ENCODE assay signal across 8 mouse cellular contexts in the genomic region with DNA sequence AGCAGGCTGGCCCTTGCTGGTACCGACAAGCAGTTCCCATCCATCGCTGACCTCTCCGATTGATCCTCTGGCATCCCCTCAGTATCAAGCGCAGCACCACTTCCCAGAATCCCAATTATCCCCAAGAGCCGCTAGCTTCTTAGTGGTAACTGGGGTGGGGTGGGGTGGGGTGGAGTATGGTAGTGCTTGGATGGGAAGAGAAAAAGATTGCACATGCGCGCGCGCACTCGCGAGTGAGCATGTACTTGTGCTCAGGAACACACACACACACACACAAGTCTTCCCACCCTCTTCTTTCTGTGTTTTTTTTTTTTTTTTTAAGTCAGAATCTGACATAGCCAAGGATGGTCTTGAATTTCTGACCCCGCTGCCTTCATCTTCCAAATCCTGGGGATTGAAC. TPM values are rescaled to one million over a fixed set of nuclear protein-coding genes. Genes with fewer than 3 reads are reported as not detected.
DNase-seq lines count a peak whose midpoint lies in the region; ATAC-seq lines count a peak whose summit lies in the region.

No protein-coding gene starts in this region.

- peak overlapping the region; percentile 69 for H3K4me2 ChIP-seq in kidney, embryonic 15.5 days
- H3K4me2 ChIP-seq in hindbrain, embryonic 16.5 days (ENCODE audit: low read length): peak overlapping the region; percentile 61
- H3K4me2 ChIP-seq in midbrain, embryonic 15.5 days: peak overlapping the region; percentile 61

- H3K9ac ChIP-seq in kidney, embryonic 15.5 days: peak overlapping the region; percentile 38
- peak overlapping the region; percentile 60 for H3K9ac ChIP-seq in hindbrain, embryonic 16.5 days (ENCODE audit: low read depth, low read length)
- H3K9ac ChIP-seq in midbrain, embryonic 15.5 days: peak overlapping the region; percentile 46

- no peak overlapping the region for H3K27ac ChIP-seq in kidney, embryonic 15.5 days
- H3K27ac ChIP-seq in hindbrain, embryonic 16.5 days (ENCODE audit: low read depth, low read length): no peak overlapping the region
- H3K27ac ChIP-seq in midbrain, embryonic 15.5 days: no peak overlapping the region

- no peaks in the 10 kb centered on the region; the same call in 1 of the 2 replicates for H3K27me3 ChIP-seq in kidney, embryonic 15.5 days
- no peaks in the 10 kb centered on the region for H3K27me3 ChIP-seq in hindbrain, embryonic 16.5 days (replicated peaks; ENCODE audit: control insufficient read depth, insufficient read depth, low read length)
- no peaks in the 10 kb centered on the region for H3K27me3 ChIP-seq in midbrain, embryonic 15.5 days (replicated peaks)

- WGBS in kidney, embryonic 15.5 days: 56% methylated on average over 12 of the region's 12 CpGs
- 49% methylated on average over 12 of the region's 12 CpGs for WGBS in hindbrain, embryonic 16.5 days
- 54% methylated on average over 12 of the region's 12 CpGs for whole genome bisulfite sequencing in midbrain, embryonic 15.5 days

- DNase-seq in kidney, postnatal 4 days: no peak
- peak; percentile 54 for DNase-seq in brain, adult 2 months (ENCODE audit: low read depth, low spot score)
- DNase-seq in spleen, adult 18-20 months: no peak
- DNase-seq in left cerebral cortex, adult 18-20 months (ENCODE audit: low spot score in 2 of 2): no peak
- no peak for DNase-seq in embryo, embryonic 10 days (ENCODE audit: low spot score)

- ATAC-seq in kidney, embryonic 15.5 days (replicated peaks; ENCODE audit: low FRiP score): no peak
- ATAC-seq in hindbrain, embryonic 16.5 days: no peak
- no peak for ATAC-seq in midbrain, embryonic 15.5 days (replicated peaks)

- H3K36me3 ChIP-seq in kidney, embryonic 15.5 days: no peaks in the 10 kb centered on the region
- no peaks in the 10 kb centered on the region for H3K36me3 ChIP-seq in hindbrain, embryonic 16.5 days (ENCODE audit: control insufficient read depth, insufficient read depth, low read length)
- H3K36me3 ChIP-seq in midbrain, embryonic 15.5 days (replicated peaks): no peaks in the 10 kb centered on the region

- H3K4me1 ChIP-seq in kidney, embryonic 15.5 days: peaks cover 14% of the 10 kb centered on the region
- peaks cover 4% of the 10 kb centered on the region for H3K4me1 ChIP-seq in hindbrain, embryonic 16.5 days (ENCODE audit: control insufficient read depth, insufficient read depth, low read depth, low read length)
- no peaks in the 10 kb centered on the region; the same call in 1 of the 2 replicates for H3K4me1 ChIP-seq in midbrain, embryonic 15.5 days

- H3K4me3 ChIP-seq in kidney, embryonic 15.5 days (replicated peaks): peak overlapping the region; percentile 35
- peak overlapping the region; percentile 34 for H3K4me3 ChIP-seq in hindbrain, embryonic 16.5 days (ENCODE audit: low read length)
- H3K4me3 ChIP-seq in midbrain, embryonic 15.5 days: peak overlapping the region; percentile 34

- no peaks in the 10 kb centered on the region for H3K9me3 ChIP-seq in kidney, embryonic 15.5 days (replicated peaks)
- no peaks in the 10 kb centered on the region for H3K9me3 ChIP-seq in hindbrain, embryonic 16.5 days (ENCODE audit: control insufficient read depth, low read length)
- H3K9me3 ChIP-seq in midbrain, embryonic 15.5 days: no peaks in the 10 kb centered on the region

RNA-seq across cellular contexts. Expression of gene Fam207a, which starts 7.2 kb away (rescaled TPM):
- 34.3 and 37.2 TPM in 2 replicates for polyA plus RNA-seq in kidney, embryonic 15.5 days (2015; fragmentation: Nextera tagmentation; extraction: Ambion mirVana)
- 43.5 and 43.8 TPM in 2 replicates for polyA plus RNA-seq in hindbrain, embryonic 16.5 days (2015; fragmentation: Nextera tagmentation; extraction: Ambion mirVana)
- polyA plus RNA-seq in midbrain, embryonic 15.5 days (2015; fragmentation: Nextera tagmentation; extraction: Ambion mirVana): 48.0 and 52.8 TPM in 2 replicates
- total RNA-seq in left cerebral cortex, adult 18-20 months (2021): 10 to 100 TPM; 34.7 to 35.8 TPM

RNA-seq across cellular contexts. Expression of gene Itgb2, which starts 7.3 kb away (rescaled TPM):
- polyA plus RNA-seq in kidney, embryonic 15.5 days (2015; fragmentation: Nextera tagmentation; extraction: Ambion mirVana): 2.1 and 2.3 TPM in 2 replicates
- polyA plus RNA-seq in hindbrain, embryonic 16.5 days (2015; fragmentation: Nextera tagmentation; extraction: Ambion mirVana): 0.92 and 1.1 TPM in 2 replicates
- 0.81 and 0.87 TPM in 2 replicates for polyA plus RNA-seq in midbrain, embryonic 15.5 days (2015; fragmentation: Nextera tagmentation; extraction: Ambion mirVana)
- total RNA-seq in left cerebral cortex, adult 18-20 months (2021): 1 to 10 TPM; 3.6 to 3.8 TPM

RNA-seq across cellular contexts. Expression of gene Pttg1ip, which starts 58.8 kb away (rescaled TPM):
- polyA plus RNA-seq in kidney, embryonic 15.5 days (2015; fragmentation: Nextera tagmentation; extraction: Ambion mirVana): 149 and 152 TPM in 2 replicates
- 84.4 and 88.3 TPM in 2 replicates for polyA plus RNA-seq in hindbrain, embryonic 16.5 days (2015; fragmentation: Nextera tagmentation; extraction: Ambion mirVana)
- 68.6 and 72.0 TPM in 2 replicates for polyA plus RNA-seq in midbrain, embryonic 15.5 days (2015; fragmentation: Nextera tagmentation; extraction: Ambion mirVana)
- 10 to 100 TPM; 67.0 to 72.0 TPM for total RNA-seq in left cerebral cortex, adult 18-20 months (2021)
